Mouse (Mus musculus) layer of hippocampus, adult 9-10 months (tissue): ENCODE results near the gene Cd59b.

Experiments used
- DNase-seq: peaks from one replicate; pipeline ENCODE4 v3.0.0; 2022; ENCODE audit warnings: low spot score

Gene Cd59b

GRCm38 (mm10) chr2:104069704-104070185 is at the start of gene Cd59b:
Gene Cd59b (plus strand): TSS chr2:104069849.
- DNase-seq, result no peak

DNA sequence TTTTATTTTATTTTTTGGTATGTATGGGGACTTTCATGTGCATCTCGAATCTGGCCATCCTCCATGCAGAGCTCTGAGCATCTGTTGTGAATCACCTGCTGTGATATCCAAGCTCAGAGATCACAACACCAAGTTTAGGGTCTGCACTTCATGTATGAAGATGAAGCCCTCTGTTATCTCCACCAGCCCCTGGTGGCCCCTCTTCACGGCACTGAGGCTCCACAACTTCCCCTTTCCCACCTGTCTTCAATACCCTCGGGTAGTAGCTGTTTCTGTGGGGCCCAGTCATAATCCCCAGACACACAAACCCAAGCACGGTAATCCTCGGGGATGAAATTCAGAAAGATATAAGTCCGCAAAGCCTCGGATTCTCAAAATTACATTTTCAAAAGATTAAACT is 46.6 kb upstream of the Cd59b start:
- no peak for DNase-seq

GRCm38 (mm10) chr2:104024656-104025055 is 45.0 kb upstream of the Cd59b start:
- DNase-seq, result no peak

- DNase-seq, result peak; percentile 65
Observed at GRCm38 (mm10) chr2:104027458-104028138, 42.1 kb upstream of the Cd59b start, which contains the start of gene Fbxo3. Gene Fbxo3 (plus strand): TSS chr2:104027721.

DNA sequence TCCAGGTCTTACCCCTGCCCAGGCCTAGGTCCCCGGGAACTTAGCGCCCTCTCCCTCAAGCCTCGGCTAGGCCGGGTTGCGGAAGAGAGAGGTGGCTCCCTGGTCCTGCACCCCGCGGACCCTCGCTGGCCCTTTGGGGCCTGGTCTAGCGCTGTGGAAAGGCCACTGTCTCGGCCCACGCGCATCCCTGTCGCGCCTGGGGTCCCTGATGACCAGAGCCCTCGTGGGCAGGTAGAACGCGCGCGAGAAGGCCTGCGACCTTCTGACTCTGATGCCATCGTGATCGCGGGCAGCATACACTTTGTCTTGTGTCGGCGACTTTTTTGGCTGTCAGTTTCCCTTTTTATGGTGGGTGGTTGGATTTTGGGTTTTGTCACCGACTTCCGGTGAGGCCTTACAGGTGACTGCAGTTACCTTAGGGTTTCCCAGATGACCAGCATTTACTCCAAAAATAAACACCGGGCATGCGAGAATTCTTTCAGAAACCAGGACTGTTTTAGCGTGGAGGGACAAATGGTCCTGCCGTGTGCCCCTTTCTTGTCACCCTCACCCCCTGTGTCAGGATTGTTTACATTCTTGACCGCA is 41.4 kb upstream of the Cd59b start, which contains the start of gene 4931422A03Rik:
Gene 4931422A03Rik, minus strand, starts transcription at position 223 of the 585 bp plus-strand sequence.
- no peak for DNase-seq

- DNase-seq, result no peak
Observed at GRCm38 (mm10) chr2:104029074-104029473, 40.6 kb upstream of the Cd59b start.

DNA sequence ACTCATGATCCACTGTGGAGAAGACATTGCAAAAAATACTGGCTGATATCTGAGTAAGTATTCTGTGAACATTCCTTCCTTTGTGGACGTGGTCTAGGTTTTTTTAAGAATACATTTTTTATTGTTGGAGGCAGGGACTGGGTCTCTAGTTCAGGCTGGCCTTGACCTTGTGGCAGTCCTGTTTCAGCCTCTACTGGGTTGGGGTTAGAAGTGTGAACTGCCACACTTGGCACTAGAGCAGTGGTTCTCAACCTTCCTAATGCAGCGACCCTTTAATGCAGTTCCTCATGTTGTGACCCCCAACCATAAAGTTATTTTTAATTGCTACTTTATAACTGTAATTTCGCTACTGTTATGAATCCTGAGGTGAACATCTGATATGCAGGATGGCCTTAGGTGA is 39.3 kb upstream of the Cd59b start:
- no peak for DNase-seq

GRCm38 (mm10) chr2:104032056-104032455 is 37.6 kb upstream of the Cd59b start:
- no peak for DNase-seq

- DNase-seq, result peak; percentile 76
Observed at GRCm38 (mm10) chr2:104034832-104035472, 34.7 kb upstream of the Cd59b start.

- no peak for DNase-seq
Observed at GRCm38 (mm10) chr2:104035595-104035994, 34.1 kb upstream of the Cd59b start.

- DNase-seq, result no peak
Observed at GRCm38 (mm10) chr2:104036316-104036715, 33.3 kb upstream of the Cd59b start.

- no peak for DNase-seq
Observed at GRCm38 (mm10) chr2:104038236-104038635, 31.4 kb upstream of the Cd59b start.

- DNase-seq, result no peak
Observed at GRCm38 (mm10) chr2:104041632-104042031, 28.0 kb upstream of the Cd59b start.

DNA sequence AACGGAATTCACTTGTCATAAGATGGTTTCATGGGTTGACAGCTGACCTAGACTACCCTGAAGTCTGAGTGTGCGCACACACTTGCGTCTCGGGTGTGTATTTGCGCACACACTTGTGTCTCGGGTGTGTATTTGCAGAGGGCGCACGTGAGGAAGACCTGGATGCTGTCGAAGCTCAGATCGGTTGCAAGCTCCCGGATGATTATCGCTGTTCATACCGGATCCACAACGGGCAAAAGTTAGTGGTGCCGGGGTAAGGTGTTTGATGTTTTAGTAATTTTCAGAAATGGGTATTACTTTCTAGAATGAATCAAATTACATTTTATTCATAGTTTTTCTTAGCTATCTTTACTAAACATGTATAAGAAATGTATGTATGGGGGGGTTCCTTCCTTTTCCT is 26.9 kb upstream of the Cd59b start:
- no peak for DNase-seq

DNA sequence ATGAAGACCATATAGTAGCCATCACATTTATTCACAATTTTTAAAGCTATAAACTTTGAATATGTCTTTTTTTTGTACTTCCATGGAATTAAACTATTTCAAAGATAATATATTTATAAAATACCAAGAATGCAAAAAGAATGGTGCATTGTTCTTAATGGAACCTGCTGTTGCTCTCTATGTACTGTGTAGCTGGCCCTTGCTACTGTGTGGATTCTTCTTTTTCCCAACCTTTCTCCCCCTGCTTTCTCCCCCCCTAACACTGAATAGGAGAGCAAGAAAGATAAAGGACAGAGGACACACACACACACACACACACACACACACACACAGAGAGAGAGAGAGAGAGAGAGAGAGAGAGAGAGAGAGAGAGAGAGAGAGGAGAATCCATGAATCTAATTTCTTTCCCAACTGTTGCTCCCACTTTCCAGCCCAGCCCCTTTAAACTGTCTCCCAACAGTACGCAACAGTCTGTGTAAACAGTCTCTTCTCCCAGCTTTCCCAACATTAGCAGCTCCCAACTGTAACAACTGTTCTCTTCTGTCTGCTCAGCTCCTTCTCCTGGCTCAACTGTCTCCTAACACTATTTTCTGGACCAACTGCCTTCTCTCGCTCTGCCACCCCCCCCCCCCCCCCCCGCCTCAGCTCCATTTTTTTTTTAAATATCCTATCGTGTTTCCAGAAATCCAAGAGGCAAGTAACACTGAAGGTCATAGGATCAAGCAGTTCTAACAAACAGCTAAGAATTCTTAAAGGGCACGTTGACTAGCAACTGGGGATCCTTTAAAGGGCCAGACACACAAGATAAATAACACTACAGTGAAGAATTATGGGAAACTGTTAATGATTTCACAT is 25.8 kb upstream of the Cd59b start:
- DNase-seq, result no peak

- no peak for DNase-seq
Observed at GRCm38 (mm10) chr2:104044479-104045080, 25.1 kb upstream of the Cd59b start.

GRCm38 (mm10) chr2:104058381-104058780 is 11.3 kb upstream of the Cd59b start:
- DNase-seq, result no peak

GRCm38 (mm10) chr2:104058954-104059353 is 10.7 kb upstream of the Cd59b start:
- no peak for DNase-seq

DNA sequence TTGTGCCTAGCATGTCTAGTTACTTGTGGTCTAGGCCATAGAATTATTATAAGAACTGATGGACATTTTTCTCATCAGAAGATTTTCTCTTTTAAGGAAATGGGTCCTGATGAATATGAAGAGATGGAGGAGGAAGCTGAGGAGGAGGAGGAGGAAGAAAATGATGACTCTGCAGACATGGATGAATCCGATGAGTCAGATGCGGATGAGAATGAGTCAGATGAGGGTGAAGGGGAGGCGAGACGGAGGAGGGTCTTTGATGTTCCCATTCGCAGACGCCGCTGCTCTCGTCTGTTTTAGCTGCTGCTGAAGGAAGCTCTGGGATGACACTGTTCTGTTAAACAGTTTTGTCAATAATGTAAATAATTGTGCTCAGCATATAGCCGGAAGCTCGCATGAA is 9.9 kb upstream of the Cd59b start:
- no peak for DNase-seq

- DNase-seq, result no peak
Observed at GRCm38 (mm10) chr2:104060996-104061395, 8.7 kb upstream of the Cd59b start.

DNA sequence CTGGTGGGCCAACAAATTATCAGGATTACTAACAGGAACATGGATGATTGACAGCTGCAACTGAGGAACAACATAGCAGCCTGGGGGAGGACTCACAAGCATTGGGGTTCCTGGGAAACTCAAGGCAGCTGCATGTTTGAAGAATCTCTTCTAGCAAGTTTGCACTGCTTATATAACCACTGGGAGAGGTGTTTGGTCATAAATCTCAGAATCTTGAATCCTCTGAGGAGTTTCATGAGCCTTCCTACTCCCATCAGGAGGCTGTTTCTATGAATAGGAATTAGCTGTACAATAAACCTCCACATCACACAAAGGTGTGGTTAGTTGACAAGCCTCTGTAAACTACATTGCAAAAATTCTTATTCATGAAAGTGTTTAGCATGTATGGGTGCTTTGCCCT is 7.0 kb upstream of the Cd59b start:
- no peak for DNase-seq

GRCm38 (mm10) chr2:104064152-104064551 is 5.5 kb upstream of the Cd59b start:
- DNase-seq, result no peak
